Mouse (Mus musculus) midbrain, embryonic 14.5 days (tissue): Measurements from ENCODE around the gene Eml6. TPM values are rescaled to one million over a fixed set of nuclear protein-coding genes. Genes with fewer than 3 reads are reported as not detected.

Experiments
- ATAC-seq: fragments of 200-750 bp; cut with Nextera tagmentation; 2 replicates; pipeline ENCODE4 v1.8.0; 2017; ENCODE audit warnings: moderate number of reproducible peaks, moderate library complexity; ENCODE audit not compliant: low FRiP score, low TSS enrichment
- DNase-seq: peaks from one replicate; pipeline ENCODE4 v3.0.0-alpha.2; 2015
- H3K27ac ChIP-seq: fragments of 300-500 bp; sonication (generic); replicated peaks from 2 replicates; pipeline ENCODE4 v1.5.1; 2014; ENCODE audit warnings: mild to moderate bottlenecking, low read depth, low read length, moderate library complexity
- H3K27me3 ChIP-seq: fragments of 300-500 bp; sonication (generic); 2 replicates; pipeline ENCODE4 v1.6.1; 2014; ENCODE audit warnings: low read length, control low read depth, mixed read lengths; ENCODE audit not compliant: control insufficient read depth, insufficient read depth
- H3K36me3 ChIP-seq: fragments of 300-500 bp; sonication (generic); 2 replicates; pipeline ENCODE4 v1.6.1; 2014; ENCODE audit warnings: low read length, control low read depth; ENCODE audit not compliant: control insufficient read depth, insufficient read depth
- H3K4me1 ChIP-seq: fragments of 300-500 bp; sonication (generic); 2 replicates; pipeline ENCODE4 v1.6.1; 2014; ENCODE audit warnings: mild to moderate bottlenecking, antibody characterized with exemption, low read length, control low read depth; ENCODE audit not compliant: control insufficient read depth, insufficient read depth
- H3K4me2 ChIP-seq: fragments of 300-500 bp; sonication (generic); 2 replicates; pipeline ENCODE4 v1.6.1; 2014; ENCODE audit warnings: mild to moderate bottlenecking, low read length, moderate library complexity
- H3K4me3 ChIP-seq: fragments of 300-500 bp; sonication (generic); replicated peaks from 2 replicates; pipeline ENCODE4 v1.5.1; 2014; ENCODE audit warnings: low read depth, low read length
- H3K9ac ChIP-seq: fragments of 300-500 bp; sonication (generic); replicated peaks from 2 replicates; pipeline ENCODE4 v1.6.1; 2014; ENCODE audit warnings: mild to moderate bottlenecking, low read length, moderate library complexity
- H3K9me3 ChIP-seq: fragments of 300-500 bp; sonication (generic); 2 replicates; pipeline ENCODE4 v1.6.1; 2016; ENCODE audit warnings: low read length, control low read depth, mixed read lengths; ENCODE audit not compliant: control insufficient read depth
- WGBS: fragments of 180-500 bp; shearing (Covaris S2); extraction: QIAGEN DNeasy Blood & Tissue Kit; methylation state at CpG from one replicate; pipeline ENCODE4 v1.1.7; 2014; 5-methylcytosine and 5-hydroxymethylcytosine counted together
- polyA plus RNA-seq: library from polyadenylated mRNA; unstranded; fragments of >200 nt; fragmentation: Nextera tagmentation; extraction: Ambion mirVana; gene quantifications from 2 replicates; pipeline ENCODE4 v1.2.1, GENCODE M21; 2014

Eml6 gene
- 6.2 and 6.8 TPM in 2 replicates for polyA plus RNA-seq

DNA sequence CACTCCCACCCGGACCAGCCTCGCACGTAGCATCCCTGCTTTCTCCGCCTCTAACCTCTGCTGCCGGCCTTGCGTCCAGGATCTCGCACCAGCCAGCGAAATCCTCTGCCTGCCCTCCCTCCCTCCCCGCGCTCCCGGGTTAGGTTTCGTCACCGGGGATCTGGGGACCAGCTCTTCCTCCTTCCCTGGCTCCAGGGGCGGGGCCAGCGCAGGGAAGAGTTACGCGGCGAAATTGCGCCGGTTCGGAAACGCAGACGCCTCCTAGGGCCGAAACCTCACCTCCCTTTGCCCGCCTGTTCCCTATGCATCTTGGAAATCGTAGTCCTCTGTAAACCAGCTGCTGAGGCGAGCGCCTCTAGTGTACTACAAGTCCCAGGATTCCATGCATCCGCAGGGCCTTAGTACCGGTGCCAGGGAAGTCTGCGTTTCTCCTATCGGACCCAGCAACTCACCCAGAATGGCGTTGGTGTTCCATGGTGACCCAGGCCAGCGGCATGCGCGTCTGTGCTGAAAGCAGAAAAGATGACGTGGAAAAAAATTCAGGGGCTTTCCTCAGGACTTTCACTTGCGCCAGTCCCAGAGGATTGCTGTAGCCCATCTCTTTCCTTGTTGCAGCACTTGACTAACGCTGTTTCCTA lies at the start of gene Eml6:
Gene Eml6 (minus strand): TSS at position 199 of the 638 bp plus-strand sequence.
- DNase-seq: peak; percentile 98
- Histone ChIP-seq H3K36me3 (no peaks in the 10 kb centered on the region), H3K4me2 (peak within 1 kb of the TSS; percentile 98), H3K9me3 (no peaks in the 10 kb centered on the region), H3K4me1 (peaks cover 14% of the 10 kb centered on the region), H3K9ac (peak within 1 kb of the TSS; percentile 77), H3K27ac (peak within 1 kb of the TSS; percentile 86), H3K4me3 (peak within 1 kb of the TSS; percentile 66), H3K27me3 (no peaks in the 10 kb centered on the region)
- under 1% methylated on average over 39 of the region's 39 CpGs for WGBS
- ATAC-seq: peak; percentile 96

DNA sequence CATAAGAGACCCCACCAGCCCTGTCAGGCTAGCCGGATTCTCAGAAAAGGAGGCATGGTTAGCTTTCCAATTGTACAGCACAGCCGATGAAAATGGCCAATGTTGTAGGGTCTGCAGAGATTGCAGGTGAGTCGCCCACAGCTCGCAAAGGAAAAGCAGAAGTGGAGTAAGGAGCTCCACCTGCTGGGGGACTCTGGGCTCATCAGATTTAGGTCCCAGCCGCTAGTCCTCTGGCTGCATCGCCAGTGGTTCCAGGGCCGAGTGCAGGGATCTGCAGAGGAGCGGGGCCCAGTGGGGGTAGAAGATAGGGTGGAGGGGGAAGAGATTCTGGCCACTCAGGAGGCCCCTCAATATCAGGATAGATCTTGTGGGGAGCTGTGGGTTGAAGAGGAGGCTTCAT lies 31.5 kb upstream of the Eml6 start:
- H3K27me3 ChIP-seq: no peaks in the 10 kb centered on the region
- H3K9me3 ChIP-seq: no peaks in the 10 kb centered on the region
- H3K36me3 ChIP-seq: no peaks in the 10 kb centered on the region
- WGBS: 52% methylated on average over 8 of the region's 8 CpGs
- no peak overlapping the region for H3K4me3 ChIP-seq
- no peak overlapping the region for H3K9ac ChIP-seq
- ATAC-seq: no peak; the same call in 1 of the 2 replicates
- no peak overlapping the region for H3K4me2 ChIP-seq
- H3K4me1 ChIP-seq: no peaks in the 10 kb centered on the region
- peak; percentile 45 for DNase-seq
- H3K27ac ChIP-seq: no peak overlapping the region

DNA sequence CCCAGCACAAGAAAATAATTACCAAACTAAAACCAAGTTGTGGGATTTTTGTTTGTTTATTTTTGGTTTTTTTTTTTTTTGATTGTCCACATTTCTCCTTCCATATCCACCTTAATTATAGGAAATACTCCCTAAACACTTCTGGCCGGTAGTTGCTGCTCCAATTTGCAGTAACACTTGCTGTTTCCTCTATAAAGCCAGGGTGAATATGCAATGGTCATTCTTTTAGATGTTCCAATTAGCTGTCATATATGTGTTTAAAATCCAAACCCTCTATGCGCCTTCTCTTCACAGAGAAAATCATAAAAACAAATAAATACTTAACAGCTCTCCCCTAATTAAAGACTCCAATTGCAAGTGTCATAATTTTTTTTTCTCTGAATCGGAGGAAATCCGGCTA lies 689 bp downstream of the Eml6 start:
- Histone ChIP-seq H3K9ac (peak overlapping the region; percentile 77), H3K36me3 (no peaks in the 10 kb centered on the region), H3K4me2 (peak overlapping the region; percentile 98), H3K4me1 (peaks cover 14% of the 10 kb centered on the region), H3K4me3 (peak overlapping the region; percentile 66), H3K9me3 (no peaks in the 10 kb centered on the region), H3K27ac (peak overlapping the region; percentile 86), H3K27me3 (no peaks in the 10 kb centered on the region)
- 8% methylated on average over 4 of the region's 4 CpGs for WGBS
- DNase-seq: no peak
- no peak for ATAC-seq

DNA sequence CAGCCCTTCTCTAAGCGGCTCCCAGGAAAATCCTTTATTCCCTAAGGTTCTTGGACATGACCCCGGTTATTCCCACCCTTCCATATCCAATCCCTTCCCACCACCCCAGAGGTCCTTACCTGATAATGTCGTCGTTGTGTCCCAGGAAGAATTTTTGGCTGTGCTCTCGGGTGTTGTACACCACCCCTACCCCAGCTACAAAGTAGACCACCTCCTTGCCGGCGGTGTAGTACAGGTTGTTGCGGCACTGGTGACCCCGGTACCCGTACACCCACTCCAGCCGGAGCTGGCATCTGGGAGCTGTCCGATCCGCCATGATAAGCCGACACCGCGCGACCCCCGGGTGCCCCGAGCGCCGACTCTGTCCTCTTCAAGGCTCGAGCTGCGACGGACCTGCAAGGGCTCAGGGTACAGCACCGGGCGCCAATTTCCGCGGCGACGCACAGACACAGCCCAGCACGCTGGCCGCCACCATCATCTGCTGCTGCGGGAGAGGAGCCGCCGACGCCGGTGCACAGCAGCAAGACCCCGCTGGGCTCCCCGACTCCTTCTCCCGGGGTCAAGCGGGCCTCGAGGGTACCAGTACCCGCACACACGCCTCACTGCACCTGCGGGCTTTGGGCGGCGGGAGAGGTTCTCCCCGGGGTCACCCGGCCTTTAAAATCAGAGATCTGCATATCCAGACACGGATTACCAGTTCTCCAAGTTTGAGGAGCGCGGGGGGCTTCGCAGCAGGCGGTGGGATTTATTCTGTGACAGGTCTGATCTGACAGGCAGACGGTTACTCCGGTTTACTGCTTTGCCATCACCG lies 1.4 kb downstream of the Eml6 start:
- ATAC-seq (peak; percentile 18), DNase-seq (peak; percentile 71)
- Histone ChIP-seq H3K4me2 (peak overlapping the region; percentile 98), H3K9me3 (no peaks in the 10 kb centered on the region), H3K9ac (peak overlapping the region; percentile 77), H3K4me3 (peak overlapping the region; percentile 66), H3K36me3 (no peaks in the 10 kb centered on the region), H3K4me1 (peaks cover 14% of the 10 kb centered on the region), H3K27ac (peak overlapping the region; percentile 77), H3K27me3 (no peaks in the 10 kb centered on the region)
- 1% methylated on average over 57 of the region's 57 CpGs for WGBS

DNA sequence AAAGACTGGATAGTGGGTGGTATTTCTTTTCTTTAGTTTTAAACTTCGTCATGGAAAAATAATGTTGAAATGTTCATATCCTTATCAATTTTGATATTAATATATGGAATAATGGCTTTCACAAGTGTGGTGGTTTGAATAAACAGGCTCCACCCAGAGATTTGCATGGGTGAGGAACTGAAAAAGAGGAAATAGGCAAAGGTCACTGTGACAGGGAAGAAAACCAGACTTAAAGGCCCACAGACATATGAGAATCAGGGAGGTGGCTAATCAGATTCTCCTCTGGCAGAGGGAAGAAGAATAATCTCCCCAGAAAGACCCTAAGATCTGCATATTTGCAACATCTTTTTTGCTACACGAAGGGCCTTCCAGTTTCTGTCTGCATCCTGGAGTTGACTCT lies 39.6 kb downstream of the Eml6 start:
- no peak overlapping the region for H3K9ac ChIP-seq
- ATAC-seq: no peak
- H3K27me3 ChIP-seq: no peaks in the 10 kb centered on the region
- H3K4me3 ChIP-seq: no peak overlapping the region
- WGBS: 79% methylated on average over 2 of the region's 2 CpGs
- no peaks in the 10 kb centered on the region for H3K4me1 ChIP-seq
- H3K27ac ChIP-seq: no peak overlapping the region
- no peak for DNase-seq
- H3K4me2 ChIP-seq: no peak overlapping the region
- no peaks in the 10 kb centered on the region for H3K36me3 ChIP-seq
- no peaks in the 10 kb centered on the region for H3K9me3 ChIP-seq

DNA sequence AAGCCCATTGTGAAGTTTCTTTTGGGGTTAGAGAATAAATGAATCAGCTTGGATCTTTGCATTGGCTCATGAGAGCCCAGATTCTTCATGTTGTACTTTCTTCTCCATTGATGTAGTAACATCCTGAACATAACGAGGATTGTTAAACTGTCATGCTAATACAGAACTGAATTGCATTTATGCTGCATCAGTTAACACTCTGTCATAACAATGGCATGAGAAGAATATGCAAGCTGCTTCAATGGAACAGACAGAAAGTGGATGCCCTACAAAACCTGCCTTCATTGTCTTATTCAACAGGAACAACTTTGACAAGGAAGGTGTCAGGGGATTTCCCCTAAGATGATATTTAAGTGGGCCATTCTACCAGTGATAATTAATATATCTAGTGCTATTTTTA lies 57.0 kb downstream of the Eml6 start:
- ATAC-seq (no peak), DNase-seq (no peak)
- Histone ChIP-seq H3K4me1 (no peaks in the 10 kb centered on the region), H3K27me3 (no peaks in the 10 kb centered on the region), H3K4me3 (no peak overlapping the region), H3K9me3 (no peaks in the 10 kb centered on the region), H3K27ac (no peak overlapping the region), H3K4me2 (no peak overlapping the region), H3K9ac (no peak overlapping the region), H3K36me3 (no peaks in the 10 kb centered on the region)
- WGBS: 72% methylated on average over 1 of the region's 1 CpGs

DNA sequence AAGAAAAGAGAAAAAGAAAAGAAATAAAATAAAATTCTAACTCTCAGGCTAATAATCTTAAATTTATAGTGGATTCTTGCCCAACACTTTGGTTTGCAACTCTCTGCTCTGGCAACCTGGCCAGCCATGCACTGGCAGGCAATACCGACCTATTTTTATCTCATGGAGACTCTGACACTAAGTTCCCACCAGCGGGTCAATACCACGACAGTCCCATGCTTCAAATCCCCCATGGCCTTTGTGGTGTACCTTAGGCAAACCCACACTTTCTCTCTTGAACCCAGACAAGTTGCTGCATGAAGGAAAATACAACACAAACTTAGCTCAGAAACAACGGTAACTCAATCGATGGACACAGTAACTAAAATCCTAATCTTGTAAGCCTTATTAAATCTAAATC lies 66.5 kb downstream of the Eml6 start:
- WGBS: 90% methylated on average over 5 of the region's 5 CpGs
- Histone ChIP-seq H3K9ac (no peak overlapping the region), H3K9me3 (no peaks in the 10 kb centered on the region; the same call in 1 of the 2 replicates), H3K27ac (no peak overlapping the region), H3K4me3 (no peak overlapping the region), H3K27me3 (no peaks in the 10 kb centered on the region), H3K4me2 (no peak overlapping the region), H3K36me3 (no peaks in the 10 kb centered on the region), H3K4me1 (no peaks in the 10 kb centered on the region)
- ATAC-seq (no peak), DNase-seq (no peak)

DNA sequence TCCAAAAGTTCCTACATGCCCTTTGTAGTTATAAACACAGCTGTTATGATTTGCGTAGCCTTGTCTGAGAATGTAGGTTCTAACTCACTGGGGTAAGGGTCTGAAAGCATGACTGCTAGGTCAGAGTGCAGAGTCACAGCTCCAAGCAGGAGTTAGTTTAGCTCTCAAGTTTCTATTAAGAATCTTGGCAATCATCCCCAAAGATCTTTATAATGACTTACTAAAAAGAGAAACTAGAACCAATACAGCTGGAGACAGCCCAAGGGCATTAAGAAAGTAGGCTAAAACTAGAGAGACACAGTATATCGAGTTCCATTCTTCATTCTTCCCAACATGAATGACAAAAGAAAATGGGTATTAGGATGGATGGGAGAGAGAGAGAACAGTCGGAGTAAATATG lies 81.2 kb downstream of the Eml6 start:
- Histone ChIP-seq H3K36me3 (no peaks in the 10 kb centered on the region), H3K27ac (no peak overlapping the region), H3K9me3 (0 out of 2 replicates have a peak, but pooled peaks cover 5% of the 10 kb centered on the region), H3K4me3 (no peak overlapping the region), H3K4me1 (no peaks in the 10 kb centered on the region), H3K4me2 (no peak overlapping the region), H3K9ac (no peak overlapping the region), H3K27me3 (no peaks in the 10 kb centered on the region)
- WGBS: 91% methylated on average over 3 of the region's 3 CpGs
- DNase-seq (no peak), ATAC-seq (no peak)

DNA sequence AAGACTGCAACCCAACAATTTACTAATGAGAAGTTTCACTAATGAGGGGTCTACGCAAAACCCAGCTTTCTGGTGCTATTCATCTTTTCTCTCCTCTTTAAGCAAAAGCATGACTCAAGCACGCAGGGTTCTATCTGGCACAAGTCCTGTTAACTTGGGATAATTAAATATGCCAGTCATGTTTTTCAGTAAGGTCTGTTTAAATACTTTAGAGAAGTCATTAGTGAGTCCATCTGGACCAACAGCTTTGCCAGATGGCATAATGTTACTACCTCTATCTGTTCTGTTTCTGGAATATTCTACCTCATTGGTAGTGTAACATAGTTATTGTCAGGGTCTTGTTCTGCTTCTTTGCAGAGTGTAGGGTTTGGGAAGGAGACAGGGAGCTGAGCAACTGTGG lies 101.5 kb downstream of the Eml6 start:
- ATAC-seq: no peak
- Histone ChIP-seq H3K27ac (no peak overlapping the region), H3K4me3 (no peak overlapping the region), H3K4me1 (no peaks in the 10 kb centered on the region), H3K4me2 (no peak overlapping the region), H3K9ac (no peak overlapping the region), H3K36me3 (no peaks in the 10 kb centered on the region), H3K9me3 (no peaks in the 10 kb centered on the region), H3K27me3 (no peaks in the 10 kb centered on the region)
- DNase-seq: peak; percentile 1
- 79% methylated on average over 2 of the region's 2 CpGs for WGBS
